Mouse (Mus musculus) forebrain, embryonic 12.5 days (tissue): ENCODE results near the gene Rgl2. TPM values are rescaled to one million over a fixed set of nuclear protein-coding genes. Genes with fewer than 3 reads are reported as not detected.

Source experiments
- ATAC-seq: fragments of 200-750 bp; cut with Nextera tagmentation; 2 replicates; pipeline ENCODE4 v1.8.0; 2017; ENCODE audit warnings: moderate TSS enrichment; ENCODE audit not compliant: low FRiP score
- H3K27ac ChIP-seq: fragments of 300-500 bp; sonication (generic); 2 replicates; pipeline ENCODE4 v1.5.1; 2016; ENCODE audit warnings: mild to moderate bottlenecking
- H3K27me3 ChIP-seq: fragments of 300-500 bp; sonication (generic); 2 replicates; pipeline ENCODE4 v1.6.1; 2016; ENCODE audit warnings: mild to moderate bottlenecking
- H3K36me3 ChIP-seq: fragments of 300-500 bp; sonication (generic); replicated peaks from 2 replicates; pipeline ENCODE4 v1.6.1; 2016; ENCODE audit warnings: mild to moderate bottlenecking
- H3K4me1 ChIP-seq: fragments of 300-500 bp; sonication (generic); 2 replicates; pipeline ENCODE4 v1.6.1; 2016
- H3K4me2 ChIP-seq: fragments of 300-500 bp; sonication (generic); 2 replicates; pipeline ENCODE4 v1.6.1; 2016; ENCODE audit warnings: mild to moderate bottlenecking, moderate library complexity
- H3K4me3 ChIP-seq: fragments of 300-500 bp; sonication (generic); replicated peaks from 2 replicates; pipeline ENCODE4 v1.5.1; 2016; ENCODE audit warnings: mild to moderate bottlenecking
- H3K9ac ChIP-seq: fragments of 300-500 bp; sonication (generic); 2 replicates; pipeline ENCODE4 v1.6.1; 2016; ENCODE audit warnings: mild to moderate bottlenecking
- H3K9me3 ChIP-seq: fragments of 300-500 bp; sonication (generic); 2 replicates; pipeline ENCODE4 v1.6.1; 2016
- WGBS: fragments of 180-500 bp; shearing (Covaris S2); methylation state at CpG from one replicate; pipeline ENCODE4 v1.1.7; 2016; 5-methylcytosine and 5-hydroxymethylcytosine counted together
- polyA plus RNA-seq: library from polyadenylated mRNA; unstranded; fragments of >200 nt; fragmentation: Nextera tagmentation; extraction: Ambion mirVana; gene quantifications from 2 replicates; pipeline ENCODE4 v1.2.1, GENCODE M21; 2016

The Rgl2 gene
- polyA plus RNA-seq, 1 experiment from 2014 or later: 55.9 TPM

- 41% methylated on average over 18 of the region's 18 CpGs for WGBS
- Histone ChIP-seq H3K36me3 (peaks cover 52% of the 10 kb centered on the region), H3K9ac (peak overlapping the region; percentile 94), H3K4me2 (peak overlapping the region; percentile 100), H3K27me3 (no peaks in the 10 kb centered on the region), H3K4me1 (peaks cover 25% of the 10 kb centered on the region), H3K9me3 (no peaks in the 10 kb centered on the region), H3K27ac (no peak overlapping the region), H3K4me3 (peak overlapping the region; percentile 84)
- no peak for ATAC-seq
Observed at GRCm38 (mm10) chr17:33931159-33931866, 2.0 kb downstream of the Rgl2 start.

GRCm38 (mm10) chr17:33931947-33932346, 2.6 kb downstream of the Rgl2 start:
- Histone ChIP-seq H3K4me2 (no peak overlapping the region), H3K27me3 (no peaks in the 10 kb centered on the region), H3K4me3 (no peak overlapping the region), H3K9me3 (no peaks in the 10 kb centered on the region), H3K9ac (no peak overlapping the region), H3K4me1 (peaks cover 25% of the 10 kb centered on the region), H3K36me3 (peaks cover 51% of the 10 kb centered on the region), H3K27ac (no peak overlapping the region)
- no peak for ATAC-seq
- WGBS: 93% methylated on average over 11 of the region's 11 CpGs

DNA sequence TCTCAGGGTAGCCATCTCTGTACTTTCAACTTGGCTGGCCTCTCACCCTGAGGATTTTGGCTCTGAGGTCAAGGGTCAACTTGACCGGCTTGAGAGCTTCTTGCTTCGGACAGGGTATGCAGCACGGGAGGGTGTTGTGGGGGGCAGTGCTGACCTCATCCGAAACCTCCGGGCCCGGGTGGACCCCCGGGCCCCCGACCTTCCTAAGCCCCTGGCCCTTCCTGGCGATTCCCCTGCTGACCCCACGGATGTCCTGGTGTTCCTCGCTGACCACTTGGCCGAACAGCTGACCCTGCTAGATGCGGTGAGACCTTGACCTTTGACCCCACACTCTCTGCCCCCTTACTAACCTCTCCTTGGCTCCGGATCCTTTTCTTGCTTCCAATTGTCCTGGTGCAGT, 3.1 kb downstream of the Rgl2 start:
- no peaks in the 10 kb centered on the region for H3K9me3 ChIP-seq
- peaks cover 25% of the 10 kb centered on the region for H3K4me1 ChIP-seq
- H3K4me3 ChIP-seq: no peak overlapping the region
- 89% methylated on average over 14 of the region's 14 CpGs for WGBS
- H3K4me2 ChIP-seq: no peak overlapping the region
- H3K9ac ChIP-seq: no peak overlapping the region
- H3K27ac ChIP-seq: no peak overlapping the region
- H3K27me3 ChIP-seq: no peaks in the 10 kb centered on the region
- no peak for ATAC-seq
- peaks cover 54% of the 10 kb centered on the region for H3K36me3 ChIP-seq

GRCm38 (mm10) chr17:33932970-33933369, 3.6 kb downstream of the Rgl2 start:
- Histone ChIP-seq H3K4me3 (no peak overlapping the region), H3K27me3 (no peaks in the 10 kb centered on the region), H3K4me2 (no peak overlapping the region), H3K36me3 (peaks cover 56% of the 10 kb centered on the region), H3K4me1 (peaks cover 22% of the 10 kb centered on the region), H3K9me3 (no peaks in the 10 kb centered on the region), H3K27ac (no peak overlapping the region), H3K9ac (no peak overlapping the region)
- no peak for ATAC-seq
- 93% methylated on average over 15 of the region's 15 CpGs for WGBS

DNA sequence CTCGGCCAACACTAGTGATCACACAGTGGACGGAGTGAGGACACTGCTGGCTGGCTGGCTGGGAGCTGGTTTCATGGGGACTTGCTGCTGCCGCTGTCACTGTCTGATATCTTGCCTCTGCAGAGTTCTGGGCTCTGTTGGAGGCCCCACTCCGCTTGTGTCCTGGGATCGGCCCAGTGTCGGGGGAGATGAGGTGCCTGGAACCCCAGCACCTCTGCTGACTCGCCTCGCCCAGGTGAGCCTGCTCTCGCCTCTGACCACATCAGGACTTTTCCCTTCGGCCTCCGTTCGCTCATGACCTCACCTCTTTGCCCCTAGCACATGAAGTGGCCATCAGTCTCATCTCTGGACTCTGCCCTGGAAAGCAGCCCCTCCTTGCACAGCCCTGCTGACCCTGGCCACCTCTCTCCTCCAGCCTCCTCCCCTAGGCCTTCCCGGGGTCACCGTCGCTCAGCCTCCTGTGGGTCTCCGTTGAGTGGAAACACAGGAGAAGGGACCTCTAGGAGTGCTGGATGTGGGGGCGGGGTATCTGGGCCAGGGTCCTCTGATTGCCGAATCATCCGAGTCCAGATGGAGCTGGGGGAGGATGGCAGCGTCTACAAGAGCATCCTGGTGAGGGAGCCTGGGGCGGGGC, 6.2 kb downstream of the Rgl2 start:
- Histone ChIP-seq H3K4me1 (peaks cover 22% of the 10 kb centered on the region), H3K4me2 (no peak overlapping the region), H3K9me3 (no peaks in the 10 kb centered on the region), H3K27me3 (no peaks in the 10 kb centered on the region), H3K36me3 (peaks cover 63% of the 10 kb centered on the region), H3K4me3 (no peak overlapping the region), H3K9ac (no peak overlapping the region), H3K27ac (no peak overlapping the region)
- WGBS: 89% methylated on average over 21 of the region's 21 CpGs
- ATAC-seq: no peak

DNA sequence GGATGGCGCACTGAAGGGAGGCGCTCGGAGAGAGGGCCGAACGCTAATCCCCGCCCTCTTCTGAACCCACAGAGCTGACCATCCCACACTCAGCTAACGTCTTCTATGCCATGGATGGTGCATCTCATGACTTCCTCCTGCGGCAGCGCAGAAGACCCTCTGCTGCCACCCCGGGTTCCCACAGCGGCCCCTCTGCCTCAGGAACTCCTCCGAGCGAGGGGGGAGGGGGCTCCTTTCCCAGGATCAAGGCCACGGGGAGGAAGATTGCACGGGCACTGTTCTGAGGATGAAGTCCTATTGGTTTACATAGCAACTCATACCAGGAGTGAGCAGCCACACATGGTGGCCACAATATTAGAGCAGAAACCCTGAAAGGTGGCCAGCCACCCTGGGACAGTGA, 7.7 kb downstream of the Rgl2 start:
- H3K4me2 ChIP-seq: no peak overlapping the region
- H3K9ac ChIP-seq: no peak overlapping the region
- H3K27ac ChIP-seq: no peak overlapping the region
- WGBS: 87% methylated on average over 15 of the region's 15 CpGs
- peaks cover 22% of the 10 kb centered on the region for H3K4me1 ChIP-seq
- H3K36me3 ChIP-seq: peaks cover 64% of the 10 kb centered on the region
- no peak for ATAC-seq
- no peaks in the 10 kb centered on the region for H3K27me3 ChIP-seq
- no peaks in the 10 kb centered on the region for H3K9me3 ChIP-seq
- H3K4me3 ChIP-seq: no peak overlapping the region

DNA sequence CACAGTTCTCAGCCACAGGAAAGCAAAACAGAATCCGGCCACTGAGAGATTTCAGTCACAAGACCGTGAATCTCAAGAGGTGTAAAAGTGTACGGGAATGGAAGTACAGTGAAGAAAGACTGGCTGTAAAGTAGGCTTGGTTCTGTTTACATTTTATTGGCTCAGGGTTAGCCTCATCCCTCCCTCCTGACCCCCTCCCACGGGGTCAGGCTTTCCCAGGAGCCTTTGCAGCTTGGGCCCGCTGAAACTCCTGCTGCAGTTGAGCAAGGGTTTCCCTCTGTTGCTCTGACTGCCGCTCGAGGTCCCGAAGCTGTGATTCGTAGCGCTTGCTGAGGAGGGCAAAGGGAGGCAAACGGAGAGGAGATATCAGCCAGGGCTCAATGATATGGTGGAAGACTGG, 9.4 kb downstream of the Rgl2 start:
- no peaks in the 10 kb centered on the region for H3K9me3 ChIP-seq
- H3K36me3 ChIP-seq: peaks cover 58% of the 10 kb centered on the region
- no peak overlapping the region for H3K27ac ChIP-seq
- H3K27me3 ChIP-seq: no peaks in the 10 kb centered on the region
- H3K4me2 ChIP-seq: peak overlapping the region; percentile 99
- peak overlapping the region; percentile 87 for H3K4me3 ChIP-seq
- no peak overlapping the region for H3K9ac ChIP-seq
- no peak for ATAC-seq
- H3K4me1 ChIP-seq: peaks cover 23% of the 10 kb centered on the region
- 83% methylated on average over 11 of the region's 11 CpGs for WGBS

DNA sequence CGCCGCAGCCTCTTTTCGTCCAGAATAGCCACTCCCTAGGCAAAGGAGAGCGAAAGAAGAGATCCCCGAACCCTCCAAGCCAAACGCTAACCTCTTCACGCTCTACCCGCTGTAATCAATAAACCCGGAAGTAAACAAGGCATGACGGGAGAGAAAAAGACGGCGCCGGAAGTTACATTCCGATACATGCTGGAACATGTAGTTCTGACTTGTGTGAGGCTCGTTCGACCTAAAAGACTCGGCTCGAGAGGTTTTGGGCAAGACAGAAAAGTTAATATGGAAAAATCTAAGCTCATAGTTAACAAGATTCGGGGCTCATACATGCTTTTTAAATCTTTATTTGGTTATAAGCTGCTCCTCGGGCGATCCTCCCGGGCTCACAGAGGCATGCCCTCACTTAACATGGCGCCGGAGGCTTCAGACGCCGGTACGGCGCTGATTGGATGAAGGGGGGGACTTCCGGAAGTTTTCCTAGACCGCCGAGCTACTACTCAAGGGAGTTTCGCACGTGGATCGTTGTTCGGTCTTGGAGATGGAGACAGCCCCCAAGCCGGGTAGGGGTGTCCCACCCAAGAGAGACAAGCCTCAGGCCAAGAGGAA, 11.0 kb downstream of the Rgl2 start, which contains the start of the genes Pfdn6 and Wdr46:
Gene Pfdn6 (minus strand): TSS at position 138 of the 600 bp plus-strand sequence.
Gene Wdr46 (plus strand): TSS at position 455 of the 600 bp plus-strand sequence.
- H3K4me1 ChIP-seq: peaks cover 23% of the 10 kb centered on the region
- H3K9me3 ChIP-seq: no peaks in the 10 kb centered on the region
- WGBS: under 1% methylated on average over 36 of the region's 36 CpGs
- no peaks in the 10 kb centered on the region for H3K27me3 ChIP-seq
- peak within 1 kb of the TSS; percentile 81 for H3K9ac ChIP-seq
- peak within 1 kb of the TSS; percentile 87 for H3K4me3 ChIP-seq
- H3K36me3 ChIP-seq: peaks cover 57% of the 10 kb centered on the region
- ATAC-seq: peak; percentile 88
- H3K27ac ChIP-seq: 0 out of 2 replicates have a peak within 1 kb of the TSS, but pooled peaks have one; percentile 50
- H3K4me2 ChIP-seq: peak within 1 kb of the TSS; percentile 99

DNA sequence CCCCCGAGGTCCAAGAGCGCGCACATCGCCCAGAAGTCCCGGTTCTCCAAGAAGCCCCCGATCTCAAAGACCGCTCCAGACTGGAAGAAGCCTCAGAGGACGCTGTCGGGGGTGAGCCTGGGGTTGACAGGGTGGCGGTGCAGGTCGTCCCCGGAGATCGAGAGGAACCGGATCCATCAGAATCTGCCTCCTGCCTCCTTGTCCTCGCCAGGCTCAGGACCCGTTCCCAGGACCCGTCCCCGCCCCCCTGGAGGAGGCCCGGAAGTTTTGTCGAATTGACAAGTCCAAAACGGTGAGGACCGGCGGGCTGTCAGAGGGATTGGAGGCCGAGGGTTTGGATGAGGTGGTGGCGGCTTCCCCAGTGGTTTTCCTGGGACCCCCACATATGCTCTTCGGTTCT, 11.6 kb downstream of the Rgl2 start:
- no peaks in the 10 kb centered on the region for H3K27me3 ChIP-seq
- peak; percentile 22; the same call in 1 of the 2 replicates for ATAC-seq
- peaks cover 23% of the 10 kb centered on the region for H3K4me1 ChIP-seq
- WGBS: 3% methylated on average over 26 of the region's 26 CpGs
- H3K27ac ChIP-seq: no peak overlapping the region
- peak overlapping the region; percentile 87 for H3K4me3 ChIP-seq
- no peaks in the 10 kb centered on the region for H3K9me3 ChIP-seq
- peaks cover 54% of the 10 kb centered on the region for H3K36me3 ChIP-seq
- H3K4me2 ChIP-seq: peak overlapping the region; percentile 99
- peak overlapping the region; percentile 81 for H3K9ac ChIP-seq

GRCm38 (mm10) chr17:33941381-33941780, 12.0 kb downstream of the Rgl2 start:
- H3K4me2 ChIP-seq: peak overlapping the region; percentile 99
- 67% methylated on average over 19 of the region's 19 CpGs for WGBS
- peak overlapping the region; percentile 81 for H3K9ac ChIP-seq
- no peak for ATAC-seq
- H3K27me3 ChIP-seq: no peaks in the 10 kb centered on the region
- H3K9me3 ChIP-seq: no peaks in the 10 kb centered on the region
- H3K4me1 ChIP-seq: peaks cover 23% of the 10 kb centered on the region
- no peak overlapping the region for H3K27ac ChIP-seq
- H3K4me3 ChIP-seq: peak overlapping the region; percentile 87
- peaks cover 51% of the 10 kb centered on the region for H3K36me3 ChIP-seq

DNA sequence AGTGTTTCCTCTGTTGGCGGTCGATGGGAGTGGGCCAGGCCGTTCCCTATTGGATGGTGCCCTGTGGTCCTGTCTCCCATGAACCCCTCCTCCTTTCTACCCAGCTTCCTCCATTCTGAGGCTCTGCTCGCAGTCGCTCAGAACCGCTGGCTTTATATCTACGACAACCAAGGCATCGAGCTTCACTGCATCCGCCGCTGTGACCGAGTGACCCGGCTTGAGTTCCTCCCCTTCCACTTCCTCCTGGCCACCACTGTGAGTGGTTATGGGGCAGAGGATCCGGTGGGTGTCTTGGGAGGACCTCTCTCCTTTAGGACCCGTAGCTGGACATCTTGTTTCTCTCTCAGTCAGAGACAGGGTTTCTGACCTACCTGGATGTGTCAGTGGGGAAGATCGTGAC, 14.1 kb downstream of the Rgl2 start:
- H3K9ac ChIP-seq: no peak overlapping the region
- no peak overlapping the region for H3K4me2 ChIP-seq
- H3K27ac ChIP-seq: no peak overlapping the region
- H3K9me3 ChIP-seq: no peaks in the 10 kb centered on the region
- H3K4me1 ChIP-seq: peaks cover 23% of the 10 kb centered on the region
- peaks cover 51% of the 10 kb centered on the region for H3K36me3 ChIP-seq
- WGBS: 90% methylated on average over 15 of the region's 15 CpGs
- no peak overlapping the region for H3K4me3 ChIP-seq
- no peak for ATAC-seq
- no peaks in the 10 kb centered on the region for H3K27me3 ChIP-seq

DNA sequence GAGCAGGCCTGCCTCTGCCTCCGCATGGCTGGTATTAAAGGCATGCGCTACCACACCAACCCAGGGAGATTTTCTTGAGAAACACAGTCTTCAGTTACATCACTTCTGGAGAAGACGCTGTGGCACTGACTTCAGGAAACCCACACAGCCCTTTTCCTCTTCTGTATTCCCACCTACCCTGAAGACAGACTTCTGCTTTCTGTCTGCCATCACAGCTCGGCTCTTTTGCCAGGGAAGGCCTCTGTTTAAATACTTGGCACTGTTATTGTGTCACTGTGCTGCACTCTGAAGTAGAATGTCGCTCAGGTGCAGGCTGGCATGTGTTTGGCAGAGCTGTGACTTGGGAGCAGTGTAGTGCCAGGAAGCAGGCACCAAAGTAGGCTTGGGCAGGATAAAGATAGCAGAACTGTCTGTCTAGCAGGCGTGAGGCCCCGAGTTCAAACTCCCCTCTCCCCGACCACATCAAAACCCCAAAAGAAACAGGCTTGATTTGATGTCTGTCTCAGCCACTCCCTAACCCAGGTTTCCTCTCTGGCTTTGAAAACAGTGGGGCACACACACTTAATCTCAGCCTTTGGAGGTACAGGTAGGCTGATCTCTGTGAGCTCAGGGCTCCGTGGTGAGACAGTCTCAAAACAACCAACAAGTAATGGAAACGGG, 18.2 kb downstream of the Rgl2 start:
- Histone ChIP-seq H3K4me3 (no peak overlapping the region), H3K9me3 (no peaks in the 10 kb centered on the region), H3K4me1 (peaks cover 37% of the 10 kb centered on the region), H3K9ac (no peak overlapping the region), H3K4me2 (no peak overlapping the region), H3K36me3 (peaks cover 74% of the 10 kb centered on the region), H3K27ac (no peak overlapping the region), H3K27me3 (no peaks in the 10 kb centered on the region)
- no peak for ATAC-seq
- WGBS: 92% methylated on average over 10 of the region's 10 CpGs
